Mouse (Mus musculus) left cerebral cortex, postnatal 36 days (tissue): Measurements from ENCODE around the gene Lingo2. TPM values are rescaled to one million over a fixed set of nuclear protein-coding genes. Genes with fewer than 3 reads are reported as not detected.

ENCODE experiments used
- DNase-seq, 2 experiments: peaks; one replicate each; pipeline ENCODE4 v3.0.0; 2021 to 2022; ENCODE audit warnings: low spot score in 2 of 2, mixed read lengths in 1 of 2
- intact Hi-C: fragments of 180-260 bp; cut with DNase I; formaldehyde crosslinking; loops from one replicate; pipeline ENCODE4 v1.15.1; 2025
- total RNA-seq, 2 experiments: library from RNA; stranded (reverse); gene quantifications; 2 replicates each; pipeline ENCODE4 v1.2.3; 2021

Lingo2 gene
- total RNA-seq, 2 experiments from 2014 or later: 64.3 to 89.5 TPM

DNA sequence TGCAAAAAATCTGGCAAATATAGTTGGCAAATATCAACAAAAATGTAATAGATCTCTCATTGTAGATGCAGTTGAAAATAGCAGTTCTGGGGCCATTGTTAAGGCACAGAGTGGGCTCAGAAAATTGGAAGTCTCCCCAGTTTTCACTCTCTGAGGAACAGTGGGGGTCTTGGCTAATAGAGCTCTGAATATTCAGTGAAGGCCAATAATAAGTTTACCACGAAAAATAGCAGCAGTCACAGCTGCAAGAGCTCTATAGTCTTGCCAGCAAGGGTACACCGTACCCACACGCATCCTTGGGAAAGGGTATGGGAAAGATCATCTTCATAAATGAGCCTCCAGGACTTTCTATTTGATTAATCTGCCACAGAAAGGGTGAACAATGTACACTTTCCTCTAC lies 375.3 kb downstream of the Lingo2 start:
- intact Hi-C loops: no loop called here
- DNase-seq: no peak

DNA sequence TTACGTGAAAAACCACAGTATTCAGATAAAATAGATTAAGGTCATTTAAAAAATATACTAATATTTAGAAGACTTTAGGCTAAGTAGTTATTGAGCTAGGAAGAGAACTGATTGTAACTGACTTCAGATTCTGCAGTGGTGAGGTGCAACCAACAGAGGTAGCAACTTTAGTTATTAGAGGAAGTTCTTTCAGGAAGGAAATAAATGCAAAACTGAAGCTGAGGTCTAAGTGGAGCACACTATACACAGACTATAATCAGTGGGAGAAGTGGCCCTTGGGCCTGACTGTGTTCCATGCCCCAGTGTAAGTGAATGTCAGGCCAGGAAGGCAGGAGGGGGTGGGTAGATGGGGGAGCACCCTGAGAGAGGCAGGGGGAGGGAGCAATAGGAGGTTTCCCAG lies 385.0 kb downstream of the Lingo2 start:
- intact Hi-C loops: no loop called here
- no peak for DNase-seq

DNA sequence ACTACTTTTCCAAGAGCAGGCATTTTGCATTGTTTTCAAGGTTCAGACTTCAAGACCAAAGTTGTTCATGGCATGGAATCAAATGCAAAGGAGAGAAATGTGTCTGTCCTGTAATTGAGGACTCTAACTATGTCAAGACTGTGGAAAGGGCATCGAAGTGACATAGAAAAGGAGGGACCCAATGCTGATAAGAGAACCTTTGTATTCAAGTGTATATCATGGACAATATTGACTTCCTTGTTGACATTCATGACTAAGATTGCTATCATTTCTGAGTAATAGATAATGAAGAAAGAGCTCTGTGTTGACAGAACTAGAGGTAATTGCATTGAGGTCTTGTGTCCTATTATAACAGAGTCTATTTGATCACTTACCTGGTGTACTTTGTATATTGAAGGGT lies 390.6 kb downstream of the Lingo2 start:
- no peak for DNase-seq
- intact Hi-C loops: no loop called here

DNA sequence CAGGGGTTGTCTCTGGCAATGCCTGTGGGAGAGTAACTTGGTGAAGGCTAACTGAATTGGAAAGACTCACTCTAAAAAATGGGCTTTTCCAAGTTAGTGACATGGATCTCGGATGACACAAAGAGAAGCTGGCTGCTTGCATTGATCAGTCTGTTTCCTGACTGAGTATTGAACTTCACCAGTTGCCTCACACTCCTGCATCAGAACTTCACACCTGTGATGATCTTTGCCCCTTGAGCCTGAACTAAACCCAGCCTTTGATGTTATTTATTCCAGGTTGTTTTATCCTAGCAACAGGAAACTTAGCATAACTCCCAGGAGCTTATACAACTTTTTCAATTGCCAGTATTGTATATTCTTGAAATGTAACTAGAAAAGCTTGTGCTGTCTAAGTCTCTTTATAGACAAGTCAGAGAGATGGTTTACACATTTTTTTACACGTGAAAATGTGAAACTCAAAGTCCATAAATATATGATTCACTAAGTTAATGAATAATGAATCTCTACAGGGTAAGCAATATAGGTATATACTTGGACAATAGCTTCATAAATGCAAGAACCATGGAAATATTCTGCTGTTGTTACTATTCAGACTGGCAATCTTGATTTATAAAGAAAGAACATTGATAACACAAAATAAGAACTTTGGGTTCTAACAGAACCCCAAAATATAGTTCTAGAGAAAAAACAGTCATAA lies 410.7 kb downstream of the Lingo2 start:
- intact Hi-C loops: no loop called here

DNA sequence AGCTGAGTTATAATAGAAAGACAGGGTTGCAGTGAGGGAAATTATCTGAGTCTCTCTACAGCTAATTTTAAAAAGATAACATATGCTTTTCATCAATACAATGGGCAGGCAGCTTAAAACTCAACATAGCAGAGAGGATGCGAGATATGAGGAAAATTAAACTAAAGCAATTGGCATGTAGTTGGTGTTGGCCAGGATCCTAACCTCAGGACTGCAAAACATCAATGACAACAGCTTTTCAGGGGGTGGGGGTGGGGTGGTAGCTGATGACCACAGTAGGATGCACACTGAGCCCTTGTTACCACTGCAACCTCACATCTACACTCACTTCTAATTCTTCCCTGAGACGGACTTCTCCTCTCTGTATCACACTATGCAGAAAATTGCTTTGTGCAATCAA lies 417.7 kb downstream of the Lingo2 start:
- intact Hi-C loops: no loop called here
- DNase-seq: no peak

More for the DNA sequence above, 410.7 kb downstream of the Lingo2 start:
- DNase-seq: no peak

DNA sequence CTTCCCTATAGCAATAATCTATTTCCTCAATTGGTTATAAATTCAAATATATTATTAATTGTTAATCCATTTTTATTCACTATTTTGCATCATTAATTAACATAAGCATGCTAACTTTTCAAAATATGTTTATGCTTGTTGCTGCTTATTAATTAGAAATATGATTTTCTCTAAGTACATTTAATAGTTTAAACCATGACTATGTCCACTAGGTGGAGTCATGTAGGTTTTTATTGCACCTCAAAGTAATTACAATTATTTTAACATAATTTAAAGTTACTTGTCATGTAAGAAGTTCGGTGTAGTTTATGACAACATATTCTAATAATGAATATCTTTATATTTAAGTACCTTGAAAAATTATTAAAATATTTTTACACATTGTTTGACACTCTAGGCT lies 461.3 kb downstream of the Lingo2 start:
- no peak for DNase-seq
- intact Hi-C loops: no loop called here

DNA sequence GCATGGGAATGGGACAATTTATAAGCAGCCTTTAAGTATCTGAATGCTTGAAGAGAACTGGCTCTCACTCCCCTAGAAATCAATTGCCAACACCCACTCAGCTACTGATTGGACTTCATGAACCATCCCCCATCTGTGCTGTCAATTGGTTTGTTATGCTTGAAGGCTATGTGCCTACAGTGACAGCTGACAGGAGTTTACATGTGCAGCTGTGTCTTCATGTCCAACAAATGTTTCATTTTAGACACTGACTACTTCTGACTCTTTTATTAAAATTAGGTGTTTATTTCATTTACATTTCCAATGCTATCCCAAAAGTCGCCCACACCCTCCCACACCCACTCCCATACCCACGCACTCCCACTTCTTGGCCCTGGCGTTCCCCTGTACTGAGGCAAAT lies 516.3 kb downstream of the Lingo2 start:
- no peak for DNase-seq
- intact Hi-C loops: no loop called here

DNA sequence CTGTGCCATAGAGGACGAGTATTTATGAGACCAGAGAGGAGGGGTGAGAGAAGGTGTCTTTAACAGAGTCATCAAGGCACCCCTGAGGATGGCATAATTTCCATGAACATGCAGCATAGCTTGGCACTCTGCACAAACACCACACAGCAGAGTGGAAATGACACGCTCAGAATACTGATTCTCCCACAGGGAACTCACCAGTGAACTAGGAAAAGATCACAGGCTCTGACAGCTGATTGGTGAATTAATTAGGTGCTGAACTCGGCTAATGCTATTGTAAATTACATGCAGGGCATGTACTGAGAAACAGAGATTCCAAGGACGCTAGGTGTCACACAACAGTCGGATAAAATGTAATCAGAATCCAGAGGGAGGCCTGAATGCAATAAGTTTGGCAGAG lies 525.4 kb downstream of the Lingo2 start:
- intact Hi-C loops: no loop called here

DNA sequence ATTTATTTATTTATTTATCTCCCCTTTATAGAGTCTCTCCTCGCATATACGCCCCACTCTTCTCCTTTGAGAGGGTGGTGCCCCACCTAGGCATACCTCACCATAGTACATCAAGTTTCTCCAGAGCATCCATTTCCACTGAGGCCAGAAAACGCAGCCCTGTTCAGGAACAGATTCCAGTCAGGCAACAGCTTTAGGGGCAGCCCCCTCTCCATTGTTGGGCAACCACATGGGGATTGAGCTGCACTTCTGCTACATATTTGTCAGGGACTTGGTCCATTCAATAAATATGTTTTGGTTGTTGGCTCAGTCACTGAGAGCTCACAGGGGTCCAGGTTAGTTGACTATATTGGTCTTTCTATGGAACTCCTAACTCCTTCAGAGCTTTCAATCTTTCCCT lies 544.2 kb downstream of the Lingo2 start:
- no peak for DNase-seq
- intact Hi-C loops: no loop called here

More for the DNA sequence above, 525.4 kb downstream of the Lingo2 start:
- DNase-seq: no peak

DNA sequence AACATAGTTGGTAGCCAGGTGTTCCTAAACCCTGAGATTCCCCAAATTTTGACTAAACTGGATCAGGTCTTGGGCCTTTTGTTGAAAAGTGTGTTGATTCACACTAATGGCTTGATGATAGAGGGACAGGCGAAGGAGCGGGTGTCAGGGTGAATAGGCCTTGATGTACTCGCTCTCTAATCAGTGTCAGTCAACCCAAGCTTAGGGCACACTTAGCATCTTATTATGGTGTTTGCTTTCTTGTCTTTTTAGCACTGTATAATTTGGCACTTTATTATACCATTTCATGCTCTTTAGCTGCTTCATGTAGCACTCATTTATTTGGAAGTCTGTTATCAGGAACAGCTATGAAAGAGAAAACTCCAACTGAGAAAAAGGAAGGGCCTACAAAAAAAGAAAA lies 582.6 kb downstream of the Lingo2 start:
- intact Hi-C loops: no loop called here
- no peak for DNase-seq

DNA sequence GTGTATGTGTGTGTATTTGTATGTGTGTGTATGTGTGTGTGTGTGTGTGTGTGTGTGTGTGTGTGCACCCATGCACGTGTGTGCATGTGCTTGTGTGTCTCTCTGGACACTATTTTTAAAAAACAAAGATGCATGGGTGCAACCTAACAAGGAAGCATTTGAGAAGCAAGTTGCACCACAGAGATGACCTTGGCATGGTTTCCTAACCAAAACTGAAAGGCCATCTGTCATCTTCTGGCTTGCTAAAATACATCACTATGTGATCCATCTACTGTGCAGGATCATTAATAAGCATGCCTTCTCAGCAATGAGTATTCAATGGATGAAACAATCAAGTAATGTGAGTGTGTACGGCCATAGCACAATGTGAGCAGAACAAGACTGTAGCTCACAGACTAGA lies 597.1 kb downstream of the Lingo2 start:
- intact Hi-C loops: no loop called here
- DNase-seq: no peak

DNA sequence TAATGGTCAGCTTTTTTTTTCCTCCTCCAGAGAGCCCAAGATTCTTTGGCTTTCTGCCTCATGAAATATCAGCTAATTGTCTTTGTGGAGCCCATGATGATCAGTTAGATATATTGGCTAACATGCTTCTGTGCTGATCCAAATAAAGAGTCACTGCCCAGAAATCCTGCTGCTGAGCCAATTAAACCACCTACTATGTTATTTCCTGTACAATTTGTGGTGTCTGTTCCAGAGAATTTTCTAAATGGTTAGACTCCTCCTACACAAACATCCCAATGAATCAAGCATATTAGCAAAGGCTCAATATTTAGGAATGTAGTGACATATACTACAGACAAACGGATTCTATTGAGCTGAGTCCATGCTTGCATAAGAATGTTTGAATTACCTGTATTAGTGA lies 619.8 kb downstream of the Lingo2 start:
- intact Hi-C loops: no loop called here
- DNase-seq: no peak

DNA sequence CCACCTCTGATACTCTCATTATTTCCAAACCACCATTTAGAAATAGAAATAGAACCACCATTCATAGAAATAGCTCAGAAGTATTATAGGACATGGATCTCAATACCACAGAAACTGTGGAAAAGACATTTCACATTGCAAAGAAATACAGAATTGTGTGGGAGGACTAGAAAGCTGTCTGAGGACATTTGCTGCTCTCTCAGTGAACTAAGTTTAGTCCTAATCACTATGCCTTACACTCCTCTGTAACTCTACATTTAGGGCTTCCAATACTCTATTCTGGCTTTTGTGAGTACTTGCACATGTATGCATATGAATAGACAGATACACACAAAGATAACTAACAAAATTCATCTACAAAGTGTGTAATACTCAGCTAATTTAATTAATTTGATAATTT lies 625.9 kb downstream of the Lingo2 start:
- no peak for DNase-seq

DNA sequence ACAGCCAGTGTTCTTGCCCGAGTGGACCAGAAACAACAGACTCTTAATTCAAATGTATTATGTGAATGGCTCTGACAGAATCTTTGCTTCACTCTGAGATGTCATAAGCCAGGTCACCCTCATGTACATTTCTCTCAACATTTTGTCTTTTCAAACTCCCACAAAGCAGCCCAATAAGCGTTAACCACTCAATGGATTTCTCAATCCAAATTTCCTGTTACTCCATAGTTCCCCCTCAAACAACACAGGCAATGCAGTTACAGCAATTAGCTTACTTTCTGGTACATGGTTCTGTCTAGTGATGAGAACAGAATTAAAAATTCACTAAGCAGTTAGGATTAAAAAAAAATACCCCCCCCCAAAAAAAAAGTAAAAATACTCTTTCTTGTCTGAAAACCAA lies 638.5 kb downstream of the Lingo2 start:
- intact Hi-C loops: no loop called here
- no peak for DNase-seq

More for the DNA sequence above, 625.9 kb downstream of the Lingo2 start:
- intact Hi-C loops: no loop called here

DNA sequence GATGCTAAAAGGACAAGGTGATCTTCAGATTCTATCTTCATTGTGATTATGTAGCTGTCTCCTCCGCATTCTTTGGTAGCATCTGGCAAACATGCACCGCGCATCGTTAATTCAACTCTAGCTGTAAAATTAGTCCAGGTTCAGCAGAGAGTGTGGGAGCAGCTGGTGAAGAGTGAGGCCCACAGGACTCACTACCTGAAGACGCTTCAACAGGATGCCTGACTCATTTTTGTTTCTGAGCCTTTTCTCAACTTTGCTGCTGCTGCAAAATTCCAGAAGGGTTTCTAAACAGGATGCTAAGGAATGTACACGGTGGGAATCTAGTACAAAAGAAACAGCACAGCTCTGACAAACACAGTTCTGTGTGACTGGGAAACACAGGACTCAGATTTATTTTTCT lies 640.1 kb downstream of the Lingo2 start:
- no peak for DNase-seq
- intact Hi-C loops: no loop called here

DNA sequence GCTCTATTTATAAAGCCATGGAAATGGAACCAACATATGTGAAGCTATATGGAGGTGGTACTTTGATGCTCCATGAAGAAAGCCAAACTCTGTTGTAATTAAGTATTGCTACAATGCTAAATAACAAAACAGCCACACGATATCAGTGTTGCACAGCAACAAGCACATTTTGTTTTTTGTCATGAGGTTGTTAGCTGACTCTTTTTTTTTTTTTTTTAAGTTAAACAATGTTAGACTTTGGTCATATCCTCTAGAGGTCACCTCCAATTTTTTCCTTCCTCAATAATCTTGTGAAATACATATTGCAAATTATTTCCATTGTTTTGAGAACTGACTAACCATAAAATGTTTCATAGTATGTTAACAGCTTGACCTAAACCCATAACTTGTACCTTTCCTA lies 646.3 kb downstream of the Lingo2 start:
- no peak for DNase-seq
- intact Hi-C loops: no loop called here

DNA sequence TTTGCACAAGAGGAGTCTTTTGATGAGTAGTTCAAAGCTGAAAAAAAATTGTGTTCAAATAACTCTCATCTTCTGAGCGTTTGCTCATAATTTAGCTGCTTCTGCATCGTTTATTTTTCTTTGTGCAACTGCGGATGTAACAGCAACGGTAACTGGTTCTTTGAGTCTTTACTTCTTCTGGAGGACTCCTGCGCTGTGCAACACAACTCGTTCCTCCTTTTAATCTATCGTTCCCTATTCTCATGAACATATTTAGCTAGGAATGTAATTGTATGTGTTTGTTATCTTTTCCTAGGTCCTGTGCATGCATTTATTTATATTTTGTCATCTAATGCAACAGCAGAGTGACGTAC lies 661.9 kb downstream of the Lingo2 start:
- intact Hi-C loops: no loop called here
- no peak for DNase-seq

DNA sequence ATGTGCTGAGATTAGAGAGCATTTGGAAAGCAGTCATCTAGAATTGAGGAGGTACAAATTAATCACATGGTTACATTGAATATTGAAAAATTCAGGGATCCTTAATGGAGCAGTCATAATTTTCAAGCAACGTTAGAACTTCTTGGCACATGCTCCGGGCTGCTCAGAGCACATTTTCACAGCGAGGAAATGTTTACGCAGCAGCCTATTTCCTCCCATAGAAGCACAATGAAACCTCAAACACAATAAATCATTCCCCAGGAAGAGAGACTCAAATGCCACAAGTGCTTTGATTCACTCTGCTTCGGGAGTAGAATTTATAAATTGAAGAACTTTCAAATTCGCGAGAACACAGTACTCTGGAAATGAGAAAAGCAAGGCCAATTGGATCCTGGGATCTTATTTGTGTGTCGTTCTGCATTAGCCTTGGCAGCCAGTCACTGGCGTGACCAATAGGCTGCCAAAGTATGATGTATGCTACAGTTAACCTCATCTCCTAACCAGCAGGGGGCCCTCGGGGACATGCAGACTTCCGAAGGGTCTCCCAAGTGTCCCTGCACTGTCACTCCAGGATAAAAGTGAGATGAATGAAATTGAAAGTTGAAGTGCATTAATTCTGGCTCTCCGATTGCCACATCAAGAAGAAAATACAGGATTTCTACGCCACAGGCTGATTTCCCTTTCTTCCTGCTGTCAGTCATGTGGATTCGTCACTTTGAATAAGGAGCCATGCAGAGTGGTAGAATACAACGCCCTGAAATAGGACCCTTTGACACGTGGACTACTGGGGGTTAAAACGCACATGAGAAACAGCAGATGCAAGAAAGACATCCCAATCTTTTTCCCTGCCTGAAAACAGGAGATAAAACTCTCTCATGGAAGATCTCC lies 662.5 kb downstream of the Lingo2 start:
- peak; percentile 62 to 63 for DNase-seq
- intact Hi-C loops: no loop called here

DNA sequence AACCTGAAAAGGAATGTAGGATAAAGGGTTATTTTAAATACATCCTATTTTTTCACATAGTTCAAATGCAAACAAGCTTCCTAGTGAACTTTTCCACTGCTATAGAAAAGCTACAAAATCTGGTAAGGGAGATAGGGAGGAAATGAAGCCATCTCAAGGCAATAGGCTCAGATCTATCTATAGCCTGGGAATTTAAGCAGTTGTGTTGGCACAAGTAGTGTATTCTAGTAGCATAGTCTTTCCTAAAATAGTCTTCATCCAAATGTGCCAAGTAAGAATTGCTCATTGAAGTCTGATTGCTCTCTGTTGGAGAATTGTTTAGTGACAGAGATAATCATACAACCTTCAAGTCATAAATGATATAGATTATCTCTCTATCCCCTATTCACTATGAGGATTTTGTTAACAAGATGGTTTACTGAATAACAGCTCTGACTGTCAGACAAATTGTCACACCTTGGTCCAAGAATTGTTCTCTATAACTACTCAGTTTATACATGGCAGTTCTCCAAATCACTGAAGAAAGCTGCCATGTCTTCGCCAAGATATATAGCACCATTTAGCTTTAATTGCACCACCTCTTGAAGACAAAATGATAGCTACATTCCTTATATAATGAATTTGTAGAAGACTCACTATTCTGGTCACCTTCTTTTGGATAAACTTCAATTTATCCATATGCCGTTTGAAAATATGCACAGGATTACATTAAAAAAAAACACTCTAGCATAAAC lies 688.9 kb downstream of the Lingo2 start:
- intact Hi-C loops: no loop called here
- no peak for DNase-seq

DNA sequence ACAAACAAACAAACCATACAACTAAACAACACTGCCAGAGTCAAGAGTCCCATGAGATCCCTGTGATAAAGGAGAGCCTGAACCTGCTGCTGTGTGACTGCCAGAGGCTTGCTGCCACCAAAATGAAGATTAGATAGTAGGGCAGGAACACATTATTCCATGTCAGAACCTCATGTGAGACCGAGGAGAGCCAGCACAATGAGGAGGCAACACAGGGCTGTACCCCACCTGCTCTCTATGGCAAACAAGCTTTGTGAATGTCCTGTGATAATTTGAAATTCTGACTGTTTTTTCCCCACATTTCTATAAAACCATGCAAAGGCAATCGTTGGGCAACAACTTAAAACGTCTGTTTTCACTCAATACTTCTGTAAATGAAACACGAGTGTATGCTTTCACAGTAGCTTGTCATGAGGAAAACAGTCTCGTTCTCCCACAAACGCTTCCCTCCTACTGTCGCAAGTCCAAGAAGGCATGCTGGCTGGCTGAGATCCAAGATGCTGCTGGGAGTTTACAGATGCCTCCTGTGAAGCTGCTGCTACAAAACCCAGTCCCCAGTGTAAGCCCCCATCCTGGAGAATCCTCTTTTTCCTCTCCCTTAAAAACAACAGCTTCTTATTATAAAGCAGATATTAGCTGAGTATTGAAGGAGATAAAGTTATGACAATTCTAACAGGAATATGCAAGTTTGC lies 765.2 kb downstream of the Lingo2 start:
- DNase-seq: peak; percentile 13 to 34
- intact Hi-C loops: no loop called here
